Mouse (Mus musculus) kidney, postnatal 0 days (tissue): ENCODE data around the gene Fbxo24. TPM values are rescaled to one million over a fixed set of nuclear protein-coding genes. Genes with fewer than 3 reads are reported as not detected.

Experiments used
- ATAC-seq: fragments of 200-750 bp; cut with Nextera tagmentation; replicated peaks from 2 replicates; pipeline ENCODE4 v1.8.0; 2017; ENCODE audit warnings: low read depth, moderate number of reproducible peaks, moderate TSS enrichment, moderate library complexity; ENCODE audit not compliant: low FRiP score
- DNase-seq: peaks from one replicate; pipeline ENCODE4 v3.0.0-alpha.2; 2016; ENCODE audit warnings: low spot score
- H3K27ac ChIP-seq: fragments of 300-500 bp; sonication (generic); 2 replicates; pipeline ENCODE4 v1.5.1; 2014; ENCODE audit warnings: mild to moderate bottlenecking
- H3K27me3 ChIP-seq: fragments of 300-500 bp; sonication (generic); 2 replicates; pipeline ENCODE4 v1.6.1; 2014; ENCODE audit warnings: low read length, mixed read lengths; ENCODE audit not compliant: insufficient read depth
- H3K36me3 ChIP-seq: fragments of 300-500 bp; sonication (generic); 2 replicates; pipeline ENCODE4 v1.6.1; 2014; ENCODE audit warnings: low read length, mixed read lengths; ENCODE audit not compliant: insufficient read depth
- H3K4me1 ChIP-seq: fragments of 300-500 bp; sonication (generic); replicated peaks from 2 replicates; pipeline ENCODE4 v1.6.1; 2014; ENCODE audit warnings: antibody characterized with exemption, low read length, mixed read lengths; ENCODE audit not compliant: insufficient read depth
- H3K4me2 ChIP-seq: fragments of 300-500 bp; sonication (generic); 2 replicates; pipeline ENCODE4 v1.6.1; 2014; ENCODE audit warnings: mild to moderate bottlenecking, low read length, moderate library complexity, mixed read lengths
- H3K4me3 ChIP-seq: fragments of 300-500 bp; sonication (generic); replicated peaks from 2 replicates; pipeline ENCODE4 v1.5.1; 2014; ENCODE audit warnings: low read depth, low read length
- H3K9ac ChIP-seq: fragments of 300-500 bp; sonication (generic); 2 replicates; pipeline ENCODE4 v1.6.1; 2014; ENCODE audit warnings: low read depth, low read length
- H3K9me3 ChIP-seq: fragments of 300-500 bp; sonication (generic); replicated peaks from 2 replicates; pipeline ENCODE4 v1.6.1; 2016; ENCODE audit warnings: low read length, inconsistent platforms, mixed read lengths
- CTCF ChIP-seq: IDR thresholded peaks from 2 replicates; pipeline ENCODE4 v1.5.1; 2016; ENCODE audit warnings: antibody characterized with exemption, low read depth, mild to moderate bottlenecking, moderate library complexity
- WGBS: fragments of 180-500 bp; shearing (Covaris S2); extraction: QIAGEN DNeasy Blood & Tissue Kit; methylation state at CpG from one replicate; pipeline ENCODE4 v1.1.7; 2014; 5-methylcytosine and 5-hydroxymethylcytosine counted together
- polyA plus RNA-seq: library from polyadenylated mRNA; unstranded; fragments of >200 nt; fragmentation: Nextera tagmentation; extraction: Ambion mirVana; gene quantifications from 2 replicates; pipeline ENCODE4 v1.2.1, GENCODE M21; 2015

The Fbxo24 gene
- polyA plus RNA-seq, 1 experiment from 2014 or later: 0.17 TPM

- ATAC-seq: peak; percentile 60
- H3K9me3 ChIP-seq: no peaks in the 10 kb centered on the region
- peak overlapping the region; percentile 94 for H3K27ac ChIP-seq
- peak overlapping the region; percentile 30 for H3K4me3 ChIP-seq
- TF ChIP-seq CTCF: peak; percentile 23; the same call in 1 of the 2 replicates
- H3K4me1 ChIP-seq: peaks cover 23% of the 10 kb centered on the region
- WGBS: 7% methylated on average over 12 of the region's 12 CpGs
- no peaks in the 10 kb centered on the region for H3K36me3 ChIP-seq
- H3K4me2 ChIP-seq: peak overlapping the region; percentile 54
- H3K9ac ChIP-seq: peak overlapping the region; percentile 56
- no peaks in the 10 kb centered on the region for H3K27me3 ChIP-seq
- DNase-seq: peak; percentile 91
Measured at GRCm38 (mm10) chr5:137610548-137611244, 18.1 kb downstream of the Fbxo24 start.

- DNase-seq (no peak), ATAC-seq (no peak)
- Histone ChIP-seq H3K9me3 (no peaks in the 10 kb centered on the region), H3K4me3 (peak overlapping the region; percentile 30), H3K9ac (peak overlapping the region; percentile 56; the same call in 1 of the 2 replicates), H3K36me3 (no peaks in the 10 kb centered on the region), H3K27me3 (no peaks in the 10 kb centered on the region), H3K4me2 (peak overlapping the region; percentile 54), H3K27ac (peak overlapping the region; percentile 94; the same call in 1 of the 2 replicates), H3K4me1 (peaks cover 23% of the 10 kb centered on the region)
- 54% methylated on average over 4 of the region's 4 CpGs for WGBS
- TF ChIP-seq CTCF: no peak
Measured at GRCm38 (mm10) chr5:137610056-137610455, 18.7 kb downstream of the Fbxo24 start.

- no peak for ATAC-seq
- WGBS: 62% methylated on average over 3 of the region's 3 CpGs
- no peak for TF ChIP-seq CTCF
- Histone ChIP-seq H3K27ac (no peak overlapping the region), H3K4me2 (peak overlapping the region; percentile 46; the same call in 1 of the 2 replicates), H3K27me3 (no peaks in the 10 kb centered on the region), H3K36me3 (no peaks in the 10 kb centered on the region), H3K9me3 (no peaks in the 10 kb centered on the region), H3K4me1 (peaks cover 23% of the 10 kb centered on the region), H3K4me3 (no peak overlapping the region), H3K9ac (no peak overlapping the region)
- DNase-seq: no peak
Measured at GRCm38 (mm10) chr5:137609292-137609691, 19.5 kb downstream of the Fbxo24 start.

- DNase-seq (no peak), ATAC-seq (no peak)
- H3K27me3 ChIP-seq: no peaks in the 10 kb centered on the region
- peak overlapping the region; percentile 46 for H3K4me2 ChIP-seq
- no peak overlapping the region for H3K27ac ChIP-seq
- 0 out of 2 replicates have a peak overlapping the region, but pooled peaks have one; percentile 7 for H3K4me3 ChIP-seq
- 18% methylated on average over 23 of the region's 23 CpGs for WGBS
- TF ChIP-seq CTCF: peak; percentile 17; the same call in 1 of the 2 replicates
- no peaks in the 10 kb centered on the region for H3K36me3 ChIP-seq
- 0 out of 2 replicates have a peak overlapping the region, but pooled peaks have one; percentile 40 for H3K9ac ChIP-seq
- H3K9me3 ChIP-seq: no peaks in the 10 kb centered on the region
- H3K4me1 ChIP-seq: peaks cover 22% of the 10 kb centered on the region
Measured at GRCm38 (mm10) chr5:137608654-137609190, 20.1 kb downstream of the Fbxo24 start.

- Histone ChIP-seq H3K27me3 (no peaks in the 10 kb centered on the region), H3K4me2 (peak overlapping the region; percentile 46), H3K9me3 (no peaks in the 10 kb centered on the region), H3K4me3 (0 out of 2 replicates have a peak overlapping the region, but pooled peaks have one; percentile 7), H3K36me3 (no peaks in the 10 kb centered on the region), H3K9ac (0 out of 2 replicates have a peak overlapping the region, but pooled peaks have one; percentile 40), H3K4me1 (peaks cover 21% of the 10 kb centered on the region), H3K27ac (no peak overlapping the region)
- 22% methylated on average over 26 of the region's 26 CpGs for WGBS
- ATAC-seq (no peak), DNase-seq (no peak)
- TF ChIP-seq CTCF: no peak
Measured at GRCm38 (mm10) chr5:137607860-137608653, 20.7 kb downstream of the Fbxo24 start.

GRCm38 (mm10) chr5:137601365-137601729 lies 27.5 kb downstream of the Fbxo24 start:
- H3K27ac ChIP-seq: peak overlapping the region; percentile 83; the same call in 1 of the 2 replicates
- H3K9me3 ChIP-seq: no peaks in the 10 kb centered on the region
- H3K27me3 ChIP-seq: no peaks in the 10 kb centered on the region
- TF ChIP-seq CTCF: no peak
- H3K9ac ChIP-seq: peak overlapping the region; percentile 57
- ATAC-seq: no peak
- peak overlapping the region; percentile 65 for H3K4me2 ChIP-seq
- under 1% methylated on average over 22 of the region's 22 CpGs for WGBS
- no peak for DNase-seq
- peaks cover 10% of the 10 kb centered on the region for H3K4me1 ChIP-seq
- H3K36me3 ChIP-seq: no peaks in the 10 kb centered on the region
- peak overlapping the region; percentile 72 for H3K4me3 ChIP-seq
